Mouse (Mus musculus) MEL-GATA-1-ER (cell line): ENCODE results near the gene Hist1h3d.
"Not testable (repeated sequence)": the region's sequence is repeated elsewhere in the genome, so short reads cannot be mapped to it uniquely, and the experiment has no call there.

ENCODE experiments used
- DNase-seq: peaks from one replicate; pipeline ENCODE4 v3.0.0-alpha.2; 2012; ENCODE audit warnings: low read depth; ENCODE audit errors: extremely low read depth

Hist1h3d gene

GRCm38 (mm10) chr13:23585029-23585441, 9.5 kb downstream of the Hist1h3d start:
- peak; percentile 61 for DNase-seq

- DNase-seq = peak; percentile 96
These were observed 10.0 kb downstream of the Hist1h3d start for GRCm38 (mm10) chr13:23585442-23586098.

- no peak for DNase-seq
These were observed 10.8 kb downstream of the Hist1h3d start for GRCm38 (mm10) chr13:23586099-23586939.

- DNase-seq = no peak
These were observed 11.3 kb downstream of the Hist1h3d start for GRCm38 (mm10) chr13:23586940-23587225.

GRCm38 (mm10) chr13:23591206-23591605, 15.6 kb downstream of the Hist1h3d start:
- DNase-seq = no peak

- DNase-seq = not testable (repeated sequence)
These were observed 16.3 kb downstream of the Hist1h3d start for GRCm38 (mm10) chr13:23591886-23592285.

GRCm38 (mm10) chr13:23592614-23593013, 17.1 kb downstream of the Hist1h3d start:
- no peak for DNase-seq

- DNase-seq = peak; percentile 59
These were observed 17.6 kb downstream of the Hist1h3d start for GRCm38 (mm10) chr13:23593051-23593770.

- DNase-seq = no peak
These were observed 19.6 kb downstream of the Hist1h3d start for GRCm38 (mm10) chr13:23595185-23595584.

GRCm38 (mm10) chr13:23595622-23596372, 20.2 kb downstream of the Hist1h3d start:
- no peak for DNase-seq

GRCm38 (mm10) chr13:23597957-23598356, 22.4 kb downstream of the Hist1h3d start:
- DNase-seq = peak; percentile 69

GRCm38 (mm10) chr13:23603182-23603699, 27.7 kb downstream of the Hist1h3d start:
- no peak for DNase-seq

- DNase-seq = no peak
These were observed 28.9 kb downstream of the Hist1h3d start for GRCm38 (mm10) chr13:23604452-23604851.

- no peak for DNase-seq
These were observed 29.5 kb downstream of the Hist1h3d start for GRCm38 (mm10) chr13:23605052-23605451.

- peak; percentile 41 for DNase-seq
These were observed 33.6 kb downstream of the Hist1h3d start for GRCm38 (mm10) chr13:23609209-23609608.

GRCm38 (mm10) chr13:23609844-23610243, 34.3 kb downstream of the Hist1h3d start:
- no peak for DNase-seq

GRCm38 (mm10) chr13:23610393-23610792, 34.8 kb downstream of the Hist1h3d start:
- DNase-seq = no peak

- DNase-seq = no peak
These were observed 36.1 kb downstream of the Hist1h3d start for GRCm38 (mm10) chr13:23611638-23612037.

GRCm38 (mm10) chr13:23620056-23620732, 44.6 kb downstream of the Hist1h3d start:
- DNase-seq = peak; percentile 55

- peak; percentile 98 for DNase-seq
These were observed 45.4 kb downstream of the Hist1h3d start, which contains the start of gene Hist1h2be for GRCm38 (mm10) chr13:23620733-23621531. Hist1h2be (minus strand) TSS chr13:23621124.
